Mouse (Mus musculus) limb, embryonic 10.5 days (tissue): ENCODE measurements around the gene Tmem41a. TPM values are rescaled to one million over a fixed set of nuclear protein-coding genes. Genes with fewer than 3 reads are reported as not detected.
"Not testable (repeated sequence)": the region's sequence is repeated elsewhere in the genome, so short reads cannot be mapped to it uniquely, and the experiment has no call there.

Experiments
- DNase-seq: peaks from one replicate; pipeline ENCODE4 v3.0.0-alpha.2; 2017; ENCODE audit warnings: low spot score
- H3K27ac ChIP-seq: fragments of 300-500 bp; sonication (generic); 2 replicates; pipeline ENCODE4 v1.5.1; 2016; ENCODE audit warnings: mild to moderate bottlenecking
- H3K27me3 ChIP-seq: fragments of 300-500 bp; sonication (generic); 2 replicates; pipeline ENCODE4 v1.6.1; 2016; ENCODE audit warnings: low read depth, mild to moderate bottlenecking; ENCODE audit not compliant: poor library complexity, severe bottlenecking
- H3K36me3 ChIP-seq: fragments of 300-500 bp; sonication (generic); 2 replicates; pipeline ENCODE4 v1.6.1; 2016; ENCODE audit warnings: mild to moderate bottlenecking, moderate library complexity
- H3K4me1 ChIP-seq: fragments of 300-500 bp; sonication (generic); 2 replicates; pipeline ENCODE4 v1.6.1; 2016
- H3K4me3 ChIP-seq: fragments of 300-500 bp; sonication (generic); 2 replicates; pipeline ENCODE4 v1.5.1; 2016; ENCODE audit warnings: mild to moderate bottlenecking, moderate library complexity
- H3K9me3 ChIP-seq: fragments of 300-500 bp; sonication (generic); replicated peaks from 2 replicates; pipeline ENCODE4 v1.6.1; 2016; ENCODE audit warnings: mild to moderate bottlenecking
- WGBS: fragments of 180-500 bp; shearing (Covaris S2); methylation state at CpG from one replicate; pipeline ENCODE4 v1.1.7; 2016; 5-methylcytosine and 5-hydroxymethylcytosine counted together
- polyA plus RNA-seq: library from polyadenylated mRNA; unstranded; fragments of >200 nt; fragmentation: Nextera tagmentation; extraction: Ambion mirVana; gene quantifications from 2 replicates; pipeline ENCODE4 v1.2.1, GENCODE M21; 2016

Tmem41a gene
- polyA plus RNA-seq, 1 experiment from 2014 or later, result 49.4 TPM

GRCm38 (mm10) chr16:21970536-21970935 is 23.2 kb upstream of the Tmem41a start:
- WGBS, result 91% methylated on average over 6 of the region's 6 CpGs
- Histone ChIP-seq H3K27me3 (peaks cover 16% of the 10 kb centered on the region), H3K4me1 (no peaks in the 10 kb centered on the region), H3K9me3 (no peaks in the 10 kb centered on the region), H3K36me3 (no peaks in the 10 kb centered on the region), H3K27ac (no peak overlapping the region), H3K4me3 (no peak overlapping the region)
- no peak for DNase-seq

- H3K4me1 ChIP-seq, result no peaks in the 10 kb centered on the region
- no peak overlapping the region for H3K4me3 ChIP-seq
- no peaks in the 10 kb centered on the region for H3K9me3 ChIP-seq
- peaks cover 9% of the 10 kb centered on the region; the same call in 1 of the 2 replicates for H3K27me3 ChIP-seq
- no peak overlapping the region for H3K27ac ChIP-seq
- no peak for DNase-seq
- H3K36me3 ChIP-seq, result no peaks in the 10 kb centered on the region
- WGBS, result 76% methylated on average over 5 of the region's 5 CpGs
These were observed 22.5 kb upstream of the Tmem41a start for GRCm38 (mm10) chr16:21969874-21970273.

- Histone ChIP-seq H3K4me1 (no peaks in the 10 kb centered on the region), H3K27ac (no peak overlapping the region), H3K27me3 (no peaks in the 10 kb centered on the region), H3K4me3 (no peak overlapping the region), H3K9me3 (no peaks in the 10 kb centered on the region), H3K36me3 (no peaks in the 10 kb centered on the region)
- no peak for DNase-seq
- WGBS, result 81% methylated on average over 3 of the region's 3 CpGs
These were observed 18.2 kb upstream of the Tmem41a start for GRCm38 (mm10) chr16:21965576-21965975.

- DNase-seq, result no peak
- Histone ChIP-seq H3K27ac (no peak overlapping the region), H3K27me3 (no peaks in the 10 kb centered on the region), H3K36me3 (no peaks in the 10 kb centered on the region), H3K4me1 (no peaks in the 10 kb centered on the region), H3K4me3 (no peak overlapping the region), H3K9me3 (no peaks in the 10 kb centered on the region)
- WGBS, result 85% methylated on average over 12 of the region's 12 CpGs
These were observed 8.2 kb upstream of the Tmem41a start for GRCm38 (mm10) chr16:21955591-21955990.

GRCm38 (mm10) chr16:21928471-21928870 is 18.9 kb downstream of the Tmem41a start:
- Histone ChIP-seq H3K9me3 (no peaks in the 10 kb centered on the region), H3K36me3 (peaks cover 57% of the 10 kb centered on the region), H3K4me3 (no peak overlapping the region), H3K27me3 (no peaks in the 10 kb centered on the region), H3K27ac (no peak overlapping the region), H3K4me1 (peaks cover 4% of the 10 kb centered on the region; the same call in 1 of the 2 replicates)
- WGBS, result 53% methylated on average over 13 of the region's 13 CpGs
- no peak for DNase-seq

GRCm38 (mm10) chr16:21916681-21917080 is 30.7 kb downstream of the Tmem41a start:
- Histone ChIP-seq H3K4me3 (no peak overlapping the region), H3K27me3 (no peaks in the 10 kb centered on the region), H3K36me3 (peaks cover 35% of the 10 kb centered on the region), H3K9me3 (no peaks in the 10 kb centered on the region), H3K4me1 (peaks cover 10% of the 10 kb centered on the region), H3K27ac (no peak overlapping the region)
- 69% methylated on average over 7 of the region's 7 CpGs for WGBS
- DNase-seq, result no peak

- no peak overlapping the region for H3K4me3 ChIP-seq
- peaks cover 43% of the 10 kb centered on the region for H3K36me3 ChIP-seq
- H3K27me3 ChIP-seq, result no peaks in the 10 kb centered on the region
- H3K9me3 ChIP-seq, result no peaks in the 10 kb centered on the region
- DNase-seq, result no peak
- peaks cover 13% of the 10 kb centered on the region for H3K4me1 ChIP-seq
- 95% methylated on average over 6 of the region's 6 CpGs for WGBS
- no peak overlapping the region for H3K27ac ChIP-seq
These were observed 34.0 kb downstream of the Tmem41a start for GRCm38 (mm10) chr16:21913347-21913746.

GRCm38 (mm10) chr16:21908906-21909305 is 38.4 kb downstream of the Tmem41a start:
- not testable (repeated sequence) for H3K27me3 ChIP-seq, H3K4me3 ChIP-seq, H3K27ac ChIP-seq, DNase-seq, H3K9me3 ChIP-seq
- H3K36me3 ChIP-seq, result peaks cover 37% of the 10 kb centered on the region
- 26% methylated on average over 6 of the region's 8 CpGs for WGBS
- peaks cover 11% of the 10 kb centered on the region for H3K4me1 ChIP-seq

- Histone ChIP-seq H3K9me3 (no peaks in the 10 kb centered on the region), H3K4me3 (no peak overlapping the region), H3K27me3 (no peaks in the 10 kb centered on the region), H3K27ac (no peak overlapping the region), H3K4me1 (peaks cover 11% of the 10 kb centered on the region), H3K36me3 (peaks cover 31% of the 10 kb centered on the region)
- WGBS, result 84% methylated on average over 6 of the region's 6 CpGs
- DNase-seq, result no peak
These were observed 40.5 kb downstream of the Tmem41a start for GRCm38 (mm10) chr16:21906902-21907301.

- DNase-seq, result no peak
- Histone ChIP-seq H3K27me3 (no peaks in the 10 kb centered on the region), H3K9me3 (no peaks in the 10 kb centered on the region), H3K27ac (no peak overlapping the region), H3K36me3 (peaks cover 26% of the 10 kb centered on the region), H3K4me1 (peaks cover 11% of the 10 kb centered on the region), H3K4me3 (no peak overlapping the region)
- WGBS, result 88% methylated on average over 7 of the region's 7 CpGs
These were observed 41.4 kb downstream of the Tmem41a start for GRCm38 (mm10) chr16:21905996-21906395.

GRCm38 (mm10) chr16:21904636-21905035 is 42.7 kb downstream of the Tmem41a start:
- WGBS, result 88% methylated on average over 10 of the region's 10 CpGs

GRCm38 (mm10) chr16:21901286-21901685 is 46.1 kb downstream of the Tmem41a start:
- H3K4me1 ChIP-seq, result peaks cover 4% of the 10 kb centered on the region
- 76% methylated on average over 5 of the region's 5 CpGs for WGBS
- H3K27me3 ChIP-seq, result no peaks in the 10 kb centered on the region
- no peak overlapping the region for H3K27ac ChIP-seq
- peaks cover 7% of the 10 kb centered on the region; the same call in 1 of the 2 replicates for H3K36me3 ChIP-seq
- no peaks in the 10 kb centered on the region for H3K9me3 ChIP-seq
- no peak for DNase-seq
- no peak overlapping the region for H3K4me3 ChIP-seq

More at GRCm38 (mm10) chr16:21904636-21905035, 42.7 kb downstream of the Tmem41a start:
- H3K27me3 ChIP-seq, result no peaks in the 10 kb centered on the region
- H3K36me3 ChIP-seq, result peaks cover 18% of the 10 kb centered on the region
- H3K27ac ChIP-seq, result no peak overlapping the region
- DNase-seq, result no peak
- no peaks in the 10 kb centered on the region for H3K9me3 ChIP-seq
- no peak overlapping the region for H3K4me3 ChIP-seq
- H3K4me1 ChIP-seq, result peaks cover 11% of the 10 kb centered on the region

GRCm38 (mm10) chr16:21893890-21894289 is 53.5 kb downstream of the Tmem41a start:
- Histone ChIP-seq H3K4me1 (no peaks in the 10 kb centered on the region), H3K4me3 (no peak overlapping the region), H3K9me3 (no peaks in the 10 kb centered on the region), H3K27ac (no peak overlapping the region), H3K27me3 (no peaks in the 10 kb centered on the region), H3K36me3 (peaks cover 10% of the 10 kb centered on the region)
- WGBS, result 92% methylated on average over 6 of the region's 6 CpGs
- DNase-seq, result no peak

GRCm38 (mm10) chr16:21887601-21888000 is 59.8 kb downstream of the Tmem41a start:
- Histone ChIP-seq H3K4me3 (no peak overlapping the region), H3K27ac (no peak overlapping the region), H3K4me1 (no peaks in the 10 kb centered on the region), H3K36me3 (peaks cover 10% of the 10 kb centered on the region), H3K27me3 (no peaks in the 10 kb centered on the region), H3K9me3 (no peaks in the 10 kb centered on the region)
- no peak for DNase-seq
- WGBS, result 81% methylated on average over 2 of the region's 2 CpGs
